Mouse (Mus musculus) CH12.LX (cell line): ENCODE data around the gene Atp13a2. TPM values are rescaled to one million over a fixed set of nuclear protein-coding genes. Genes with fewer than 3 reads are reported as not detected.

Experiments
- DNase-seq: peaks from one replicate; pipeline ENCODE4 v3.0.0-alpha.2; 2013; ENCODE audit errors: extremely low read depth
- H3K27ac ChIP-seq: 2 replicates; pipeline ENCODE4 v1.5.1; 2012; ENCODE audit warnings: low read depth, mild to moderate bottlenecking, control low read depth, moderate library complexity; ENCODE audit not compliant: insufficient read depth
- H3K27me3 ChIP-seq: replicated peaks from 2 replicates; pipeline ENCODE3; 2012; ENCODE audit warnings: inconsistent platforms
- H3K36me3 ChIP-seq, 2 experiments: replicated peaks in 1 of 2; 2 replicates each; pipeline versions ENCODE3 to v1.6.1; 2012; ENCODE audit warnings: inconsistent platforms in 1 of 2, low read length in 1 of 2, mild to moderate bottlenecking in 1 of 2, mixed read lengths in 1 of 2, moderate library complexity in 1 of 2; ENCODE audit not compliant: control insufficient read depth in 1 of 2, insufficient read depth in 1 of 2
- H3K4me1 ChIP-seq, 2 experiments: 2 replicates each; pipeline ENCODE4 v1.6.1; 2012; ENCODE audit warnings: inconsistent platforms in 1 of 2, moderate library complexity in 1 of 2; ENCODE audit not compliant: insufficient read depth in 2 of 2, control insufficient read depth in 1 of 2
- H3K4me2 ChIP-seq: 2 replicates; pipeline ENCODE4 v1.6.1; 2012; ENCODE audit warnings: low read depth, mild to moderate bottlenecking, control low read depth; ENCODE audit not compliant: poor library complexity, insufficient read depth, severe bottlenecking
- H3K4me3 ChIP-seq, 3 experiments: fragments of 150-350 bp in 1 of 3; sonication (generic) in 1 of 3; replicated peaks in 1 of 3; 2 replicates each; pipeline versions ENCODE3 to v1.5.1; 2011 to 2012; ENCODE audit warnings: low read depth in 2 of 3, low read length in 2 of 3, mild to moderate bottlenecking in 2 of 3, moderate library complexity in 2 of 3, control low read depth in 1 of 3, improper control_type of control experiment in 1 of 3, inconsistent platforms in 1 of 3, mixed read lengths in 1 of 3; ENCODE audit not compliant: poor library complexity in 1 of 3
- H3K79me2 ChIP-seq: replicated peaks from 2 replicates; pipeline ENCODE4 v1.6.1; 2012; ENCODE audit warnings: mild to moderate bottlenecking, moderate library complexity; ENCODE audit not compliant: control insufficient read depth, poor library complexity, insufficient read depth, severe bottlenecking; ENCODE audit errors: extremely low read depth
- H3K9ac ChIP-seq: 2 replicates; pipeline ENCODE4 v1.6.1; 2012; ENCODE audit warnings: low read depth, mild to moderate bottlenecking, control low read depth, moderate library complexity; ENCODE audit not compliant: insufficient read depth
- H3K9me3 ChIP-seq: replicated peaks from 2 replicates; pipeline ENCODE3; 2012; ENCODE audit warnings: low read length, inconsistent platforms, mixed read lengths
- BHLHE40 ChIP-seq: IDR thresholded peaks from 2 replicates; pipeline ENCODE4 v1.6.1; 2011; ENCODE audit warnings: mild to moderate bottlenecking, low read depth, low read length, improper control_type of control experiment
- CTCF ChIP-seq, 2 experiments: IDR thresholded peaks in 1 of 2; conservative IDR thresholded peaks in 1 of 2; 2 replicates each; pipeline ENCODE4 v1.5.1; 2011 to 2012; ENCODE audit warnings: low read depth in 2 of 2, low read length in 2 of 2, improper control_type of control experiment in 1 of 2, inconsistent platforms in 1 of 2, mild to moderate bottlenecking in 1 of 2, moderate library complexity in 1 of 2
- E2F4 ChIP-seq: IDR thresholded peaks from 2 replicates; pipeline ENCODE4 v1.6.1; 2011; ENCODE audit warnings: low read depth, low read length, improper control_type of control experiment; ENCODE audit not compliant: insufficient replicate concordance
- MAX ChIP-seq: IDR thresholded peaks from 2 replicates; pipeline ENCODE4 v1.6.1; 2011; ENCODE audit warnings: low read length, improper control_type of control experiment
- MEF2A ChIP-seq: IDR thresholded peaks from 2 replicates; pipeline ENCODE4 v1.6.1; 2014; ENCODE audit warnings: low read depth, mild to moderate bottlenecking, inconsistent platforms, low read length, improper control_type of control experiment, borderline replicate concordance
- MXI1 ChIP-seq: IDR thresholded peaks from 2 replicates; pipeline ENCODE4 v1.6.1; 2011; ENCODE audit warnings: mild to moderate bottlenecking, low read depth, low read length, improper control_type of control experiment
- NELFE ChIP-seq: IDR thresholded peaks from 2 replicates; pipeline ENCODE4 v1.6.1; 2011; ENCODE audit warnings: low read depth, low read length, improper control_type of control experiment
- PAX5 ChIP-seq: IDR thresholded peaks from 2 replicates; pipeline ENCODE4 v1.6.1; 2012; ENCODE audit warnings: low read length, inconsistent platforms, mixed read lengths
- RAD21 ChIP-seq: IDR thresholded peaks from 2 replicates; pipeline ENCODE4 v1.6.1; 2011; ENCODE audit warnings: low read depth, mild to moderate bottlenecking, low read length, improper control_type of control experiment, moderate library complexity
- RCOR1 ChIP-seq: conservative IDR thresholded peaks from 2 replicates; pipeline ENCODE4 v1.6.1; 2012; ENCODE audit warnings: low read depth, mild to moderate bottlenecking, inconsistent platforms, low read length, improper control_type of control experiment
- SIN3A ChIP-seq: IDR thresholded peaks from 2 replicates; pipeline ENCODE4 v1.6.1; 2012; ENCODE audit warnings: low read length, improper control_type of control experiment, inconsistent platforms
- TBP ChIP-seq: conservative IDR thresholded peaks from 2 replicates; pipeline ENCODE4 v1.6.1; 2011; ENCODE audit warnings: low read depth, low read length, improper control_type of control experiment
- UBTF ChIP-seq: IDR thresholded peaks from 2 replicates; pipeline ENCODE4 v1.6.1; 2012; ENCODE audit warnings: low read depth, mild to moderate bottlenecking, inconsistent platforms, low read length, improper control_type of control experiment, moderate library complexity
- USF2 ChIP-seq: conservative IDR thresholded peaks from 2 replicates; pipeline ENCODE4 v1.6.1; 2011; ENCODE audit warnings: low read depth, low read length, improper control_type of control experiment
- ZMIZ1 ChIP-seq: IDR thresholded peaks from 2 replicates; pipeline ENCODE4 v1.6.1; 2012; ENCODE audit warnings: low read depth, mild to moderate bottlenecking, inconsistent platforms, low read length, improper control_type of control experiment
- ZNF384 ChIP-seq: IDR thresholded peaks from 2 replicates; pipeline ENCODE4 v1.6.1; 2012; ENCODE audit warnings: low read depth, low read length, improper control_type of control experiment, inconsistent platforms
- dilution Hi-C: fragments of 300-500 bp; cut with MboI; formaldehyde crosslinking; loops from 2 replicates; pipeline ENCODE4 v1.14.3; 2020; ENCODE audit warnings: low sequenced_read_pairs; ENCODE audit not compliant: extremely low pct_unique_long_range_greater_than_20kb, extremely low pct_ligation_motif_present
- in situ Hi-C: fragments of 300-500 bp; cut with MboI; formaldehyde crosslinking; loops from 3 replicates; pipeline ENCODE4 v1.14.3; 2019; ENCODE audit warnings: low sequenced_read_pairs, low pct_ligation_motif_present, low pct_unique_long_range_greater_than_20kb, mixed read lengths
- polyA plus RNA-seq: library from polyadenylated mRNA; unstranded; fragments of >175 nt; gene quantifications from 2 replicates; pipeline ENCODE4 v1.2.1, GENCODE M21; 2012; ENCODE audit warnings: low read depth; ENCODE audit not compliant: insufficient read length
- total RNA-seq, 2 experiments: library from RNA; depleted of rRNA; stranded (reverse); fragments of 300-350 nt in 1 of 2; fragments of >200 nt in 1 of 2; gene quantifications; 2 replicates each; pipeline ENCODE4 v1.2.3; 2012 to 2014

The Atp13a2 gene
- total and polyA plus RNA-seq, 3 experiments, result 22.2 to 54.7 (median 48.5) TPM

DNA sequence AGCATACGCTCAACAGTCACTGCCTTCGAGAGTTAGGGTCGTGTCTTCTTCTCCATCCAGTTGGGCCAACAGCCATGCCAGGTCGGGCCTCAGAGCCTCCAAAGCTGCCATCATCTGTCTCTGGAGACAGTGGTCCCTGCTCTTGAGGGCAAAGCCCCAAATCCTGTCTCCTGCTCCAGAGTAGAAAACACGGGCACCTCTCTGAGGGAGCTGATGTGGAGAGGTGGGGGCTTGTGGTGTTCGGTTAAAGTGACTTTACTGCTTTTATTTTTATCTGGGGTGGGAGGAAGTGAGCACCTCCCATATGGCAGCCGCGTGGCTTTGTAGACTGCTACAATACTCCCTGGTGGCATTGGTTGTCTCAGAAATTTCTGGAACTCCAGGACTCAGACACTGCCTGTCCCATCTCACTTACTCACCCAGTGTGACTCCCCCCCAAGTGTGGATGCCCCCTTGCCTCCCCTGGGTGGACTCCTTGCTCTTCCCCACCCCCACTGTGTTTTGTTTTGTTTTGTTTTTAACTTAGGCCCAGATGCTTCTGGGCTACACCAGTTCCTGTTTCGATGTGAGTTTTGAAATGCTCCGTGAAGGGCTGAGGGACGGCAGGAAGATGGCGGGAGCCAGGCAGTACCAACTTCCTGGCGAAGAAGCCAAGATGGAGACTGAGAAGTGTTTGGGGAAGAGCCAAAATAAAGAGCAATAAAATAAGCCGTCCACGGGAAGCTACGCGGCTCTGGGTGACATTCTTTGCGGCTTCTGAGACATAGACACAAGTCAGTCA, 34.6 kb upstream of the Atp13a2 start:
- no peak overlapping the region for H3K4me2 ChIP-seq
- no peak overlapping the region for H3K4me3 ChIP-seq
- in situ Hi-C loops (no loop called here), dilution Hi-C loops (no loop called here)
- no peak overlapping the region for H3K27ac ChIP-seq
- H3K27me3 ChIP-seq, result peaks cover 41% of the 10 kb centered on the region
- H3K4me1 ChIP-seq, result peaks cover 3 to 5% of the 10 kb centered on the region in 2 experiments; a peak in 1 of 4 replicates
- no peaks in the 10 kb centered on the region for H3K79me2 ChIP-seq
- no peaks in the 10 kb centered on the region for H3K36me3 ChIP-seq
- H3K9me3 ChIP-seq, result peaks cover 6% of the 10 kb centered on the region
- H3K9ac ChIP-seq, result no peak overlapping the region
- no peak for DNase-seq
- TF ChIP-seq UBTF, result no peak

DNA sequence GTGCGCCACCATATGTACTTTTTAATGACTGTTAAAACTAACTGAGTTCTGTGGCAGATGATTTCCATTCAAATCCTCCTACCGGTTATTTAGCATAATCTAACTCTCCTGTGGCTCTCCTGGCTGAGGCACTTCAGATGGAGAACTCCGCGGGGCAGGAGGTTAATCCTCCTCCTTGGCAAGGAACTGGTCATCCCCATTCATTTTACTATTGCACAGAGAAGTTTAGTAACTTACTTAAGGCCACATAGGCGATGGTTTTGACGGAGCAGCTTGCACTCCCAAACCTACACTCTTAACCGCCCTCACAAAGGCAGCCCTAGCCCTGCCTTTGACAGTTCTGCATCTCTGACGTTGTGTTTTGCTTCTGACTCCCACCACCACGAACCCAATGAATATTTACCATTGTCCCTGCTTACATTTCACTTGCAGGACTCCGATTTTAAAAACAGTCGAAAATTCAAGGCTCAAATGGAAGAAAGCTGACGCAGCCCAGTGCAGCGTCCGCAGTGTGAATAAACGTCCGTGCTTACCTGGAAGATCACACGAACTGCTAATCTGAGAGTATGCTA, 29.5 kb upstream of the Atp13a2 start:
- H3K27me3 ChIP-seq, result peaks cover 56% of the 10 kb centered on the region
- no peaks in the 10 kb centered on the region for H3K36me3 ChIP-seq
- TF ChIP-seq CTCF (conservative IDR thresholded peaks at IDR 0.05 in 1 of 2, IDR thresholded peaks at IDR 0.05 in 1 of 2; ENCODE audit: low read depth in 2 of 2, low read length in 2 of 2) (no peak), RAD21 (no peak), MXI1 (no peak), NELFE (no peak), PAX5 (no peak), TBP (no peak), RCOR1 (no peak), ZMIZ1 (no peak), E2F4 (no peak), MEF2A (no peak), MAX (no peak), USF2 (no peak), SIN3A (no peak), ZNF384 (no peak), BHLHE40 (no peak), UBTF (no peak)
- no peak overlapping the region for H3K4me3 ChIP-seq
- H3K4me1 ChIP-seq, result peaks cover 5 to 11% of the 10 kb centered on the region in 2 experiments; a peak in 3 of 4 replicates
- peaks cover 8% of the 10 kb centered on the region for H3K79me2 ChIP-seq
- H3K4me2 ChIP-seq, result no peak overlapping the region
- H3K9ac ChIP-seq, result no peak overlapping the region
- in situ Hi-C loops, result loop anchor here (5.0 kb wide), 1 partner anchor 50 kb away; the partner anchor contains the start of gene Padi2
- no peak overlapping the region for H3K27ac ChIP-seq
- dilution Hi-C loops, result no loop called here
- no peak for DNase-seq
- no peaks in the 10 kb centered on the region for H3K9me3 ChIP-seq
